Mouse (Mus musculus) layer of hippocampus, adult 18-20 months (tissue): ENCODE results near the gene Tmem222. TPM values are rescaled to one million over a fixed set of nuclear protein-coding genes. Genes with fewer than 3 reads are reported as not detected.

Experiments
- DNase-seq, 2 experiments: peaks; one replicate each; pipeline ENCODE4 v3.0.0; 2022; ENCODE audit warnings: low spot score in 2 of 2
- total RNA-seq, 2 experiments: library from RNA; stranded (reverse); gene quantifications; 2 replicates each; pipeline ENCODE4 v1.2.3; 2021

Gene Tmem222
- total RNA-seq, 2 experiments from 2014 or later: 92.1 to 96.1 TPM

GRCm38 (mm10) chr4:133252089-133252488, 25.5 kb downstream of the Tmem222 start:
- no peak for DNase-seq

- no peak for DNase-seq
These were observed 26.4 kb downstream of the Tmem222 start for GRCm38 (mm10) chr4:133251214-133251613.

- peak; percentile 69 to 83 for DNase-seq
These were observed 27.0 kb downstream of the Tmem222 start for GRCm38 (mm10) chr4:133250609-133251008.

- DNase-seq: no peak
These were observed 29.7 kb downstream of the Tmem222 start for GRCm38 (mm10) chr4:133247806-133248449.

- no peak for DNase-seq
These were observed 30.5 kb downstream of the Tmem222 start for GRCm38 (mm10) chr4:133247072-133247471.

- DNase-seq: no peak
These were observed 33.3 kb downstream of the Tmem222 start for GRCm38 (mm10) chr4:133244289-133244688.

GRCm38 (mm10) chr4:133243538-133243937, 34.1 kb downstream of the Tmem222 start:
- DNase-seq: no peak

GRCm38 (mm10) chr4:133242710-133243109, 34.9 kb downstream of the Tmem222 start:
- DNase-seq: no peak

- no peak for DNase-seq
These were observed 35.7 kb downstream of the Tmem222 start for GRCm38 (mm10) chr4:133241910-133242309.

GRCm38 (mm10) chr4:133240934-133241908, 36.4 kb downstream of the Tmem222 start:
- peak; percentile 83 to 91 for DNase-seq

- peak in 1 of 2 experiments; percentile 29 for DNase-seq
These were observed 37.1 kb downstream of the Tmem222 start, which contains the start of gene Map3k6 for GRCm38 (mm10) chr4:133240490-133240921. Map3k6 (plus strand) TSS chr4:133240818.

- DNase-seq: no peak
These were observed 39.7 kb downstream of the Tmem222 start for GRCm38 (mm10) chr4:133237911-133238310.

- no peak for DNase-seq
These were observed 42.2 kb downstream of the Tmem222 start for GRCm38 (mm10) chr4:133235415-133235814.

- DNase-seq: no peak
These were observed 42.8 kb downstream of the Tmem222 start for GRCm38 (mm10) chr4:133234771-133235170.

- peak in 1 of 2 experiments; percentile 31 for DNase-seq
These were observed 44.2 kb downstream of the Tmem222 start for GRCm38 (mm10) chr4:133233285-133233976.

- DNase-seq: peak in 1 of 2 experiments; percentile 71
These were observed 48.0 kb downstream of the Tmem222 start for GRCm38 (mm10) chr4:133229582-133229981.

GRCm38 (mm10) chr4:133227636-133228035, 50.0 kb downstream of the Tmem222 start:
- no peak for DNase-seq

- no peak for DNase-seq
These were observed 51.5 kb downstream of the Tmem222 start for GRCm38 (mm10) chr4:133226073-133226472.

- no peak for DNase-seq
These were observed 53.7 kb downstream of the Tmem222 start for GRCm38 (mm10) chr4:133223875-133224274.

- DNase-seq: no peak
These were observed 55.9 kb downstream of the Tmem222 start for GRCm38 (mm10) chr4:133221701-133222100.

GRCm38 (mm10) chr4:133220656-133221055, 56.9 kb downstream of the Tmem222 start:
- DNase-seq: no peak
